Mouse (Mus musculus) ES-Bruce4 (cell line): Measurements from ENCODE around the gene Lin7a. TPM values are rescaled to one million over a fixed set of nuclear protein-coding genes. Genes with fewer than 3 reads are reported as not detected.

ENCODE experiments used
- H3K27ac ChIP-seq: 2 replicates; pipeline ENCODE4 v1.5.1; 2012; ENCODE audit warnings: low read length, inconsistent platforms; ENCODE audit not compliant: insufficient read depth
- H3K27me3 ChIP-seq: 2 replicates; pipeline ENCODE4 v1.6.1; 2012; ENCODE audit warnings: mild to moderate bottlenecking, low read length, inconsistent platforms; ENCODE audit not compliant: control insufficient read depth, poor library complexity, insufficient read depth, severe bottlenecking
- H3K36me3 ChIP-seq: 2 replicates; pipeline ENCODE4 v1.6.1; 2012; ENCODE audit warnings: inconsistent platforms, mild to moderate bottlenecking, low read length, moderate library complexity; ENCODE audit not compliant: control insufficient read depth, poor library complexity, insufficient read depth, severe bottlenecking
- H3K4me1 ChIP-seq: one replicate; pipeline ENCODE4 v1.8.1; 2011; ENCODE audit warnings: low read length; ENCODE audit not compliant: control insufficient read depth, insufficient read depth
- H3K4me3 ChIP-seq: 2 replicates; pipeline ENCODE4 v1.5.1; 2011; ENCODE audit warnings: low read depth, mild to moderate bottlenecking, low read length
- H3K9ac ChIP-seq: 2 replicates; pipeline ENCODE4 v1.6.1; 2012; ENCODE audit warnings: low read depth, mild to moderate bottlenecking, inconsistent platforms; ENCODE audit not compliant: poor library complexity, severe bottlenecking
- H3K9me3 ChIP-seq: replicated peaks from 2 replicates; pipeline ENCODE4 v1.6.1; 2012; ENCODE audit warnings: mild to moderate bottlenecking, low read length, inconsistent platforms; ENCODE audit not compliant: control insufficient read depth, poor library complexity, insufficient read depth, severe bottlenecking
- CTCF ChIP-seq: IDR thresholded peaks from one replicate; pipeline ENCODE4 v1.8.1; 2011; ENCODE audit warnings: low read depth, low read length
- EP300 ChIP-seq: IDR thresholded peaks from 2 replicates; pipeline ENCODE4 v1.6.1; 2011; ENCODE audit warnings: low read depth, low read length; ENCODE audit not compliant: insufficient read depth
- POLR2A ChIP-seq: IDR thresholded peaks from one replicate; pipeline ENCODE4 v1.8.1; 2011; ENCODE audit warnings: low read length; ENCODE audit not compliant: insufficient read depth
- polyA plus RNA-seq: library from polyadenylated mRNA; stranded (reverse); fragments of >200 nt; gene quantifications from 2 replicates; pipeline ENCODE4 v1.2.4, GENCODE M21; 2011; ENCODE audit warnings: low read depth; ENCODE audit not compliant: missing spikeins, insufficient read depth, insufficient read length

Lin7a gene
- polyA plus RNA-seq, 1 experiment, result not detected

- no peaks in the 10 kb centered on the region for H3K36me3 ChIP-seq
- no peaks in the 10 kb centered on the region for H3K27me3 ChIP-seq
- no peak overlapping the region for H3K9ac ChIP-seq
- H3K4me3 ChIP-seq, result no peak overlapping the region
- H3K27ac ChIP-seq, result no peak overlapping the region
- no peaks in the 10 kb centered on the region for H3K9me3 ChIP-seq
- H3K4me1 ChIP-seq, result no peaks in the 10 kb centered on the region
- no peak for TF ChIP-seq EP300
- no peak for TF ChIP-seq POLR2A
- no peak for TF ChIP-seq CTCF
Observed at GRCm38 (mm10) chr10:107361546-107361945, 90.1 kb downstream of the Lin7a start.

GRCm38 (mm10) chr10:107362026-107362425 lies 90.5 kb downstream of the Lin7a start:
- no peaks in the 10 kb centered on the region for H3K27me3 ChIP-seq
- no peaks in the 10 kb centered on the region for H3K9me3 ChIP-seq
- no peak overlapping the region for H3K4me3 ChIP-seq
- no peak overlapping the region for H3K27ac ChIP-seq
- no peaks in the 10 kb centered on the region for H3K4me1 ChIP-seq
- H3K9ac ChIP-seq, result no peak overlapping the region
- no peaks in the 10 kb centered on the region for H3K36me3 ChIP-seq
- TF ChIP-seq CTCF, result no peak
- TF ChIP-seq EP300, result no peak
- no peak for TF ChIP-seq POLR2A

GRCm38 (mm10) chr10:107363049-107363816 lies 91.7 kb downstream of the Lin7a start:
- no peaks in the 10 kb centered on the region for H3K36me3 ChIP-seq
- H3K9me3 ChIP-seq, result no peaks in the 10 kb centered on the region
- TF ChIP-seq POLR2A (no peak), CTCF (no peak), EP300 (no peak)
- no peak overlapping the region for H3K4me3 ChIP-seq
- no peaks in the 10 kb centered on the region for H3K4me1 ChIP-seq
- no peak overlapping the region for H3K9ac ChIP-seq
- no peak overlapping the region for H3K27ac ChIP-seq
- H3K27me3 ChIP-seq, result no peaks in the 10 kb centered on the region

- TF ChIP-seq EP300 (no peak), CTCF (no peak), POLR2A (no peak)
- Histone ChIP-seq H3K9me3 (no peaks in the 10 kb centered on the region), H3K36me3 (no peaks in the 10 kb centered on the region), H3K27ac (no peak overlapping the region), H3K9ac (no peak overlapping the region), H3K4me3 (no peak overlapping the region), H3K27me3 (no peaks in the 10 kb centered on the region), H3K4me1 (no peaks in the 10 kb centered on the region)
Observed at GRCm38 (mm10) chr10:107377218-107377617, 105.7 kb downstream of the Lin7a start.

- Histone ChIP-seq H3K4me3 (no peak overlapping the region), H3K27me3 (no peaks in the 10 kb centered on the region), H3K9me3 (no peaks in the 10 kb centered on the region), H3K27ac (no peak overlapping the region), H3K36me3 (no peaks in the 10 kb centered on the region), H3K4me1 (no peaks in the 10 kb centered on the region), H3K9ac (no peak overlapping the region)
- no peak for TF ChIP-seq CTCF
- no peak for TF ChIP-seq POLR2A
- TF ChIP-seq EP300, result no peak
Observed at GRCm38 (mm10) chr10:107381143-107381746, 109.8 kb downstream of the Lin7a start.

- TF ChIP-seq CTCF (no peak), EP300 (no peak), POLR2A (no peak)
- no peak overlapping the region for H3K27ac ChIP-seq
- H3K4me1 ChIP-seq, result no peaks in the 10 kb centered on the region
- H3K9me3 ChIP-seq, result no peaks in the 10 kb centered on the region
- no peak overlapping the region for H3K4me3 ChIP-seq
- no peaks in the 10 kb centered on the region for H3K36me3 ChIP-seq
- H3K27me3 ChIP-seq, result no peaks in the 10 kb centered on the region
- H3K9ac ChIP-seq, result no peak overlapping the region
Observed at GRCm38 (mm10) chr10:107383825-107384224, 112.3 kb downstream of the Lin7a start.
